Mouse (Mus musculus): ENCODE results near the gene Qrich2.

The Qrich2 gene

DNA sequence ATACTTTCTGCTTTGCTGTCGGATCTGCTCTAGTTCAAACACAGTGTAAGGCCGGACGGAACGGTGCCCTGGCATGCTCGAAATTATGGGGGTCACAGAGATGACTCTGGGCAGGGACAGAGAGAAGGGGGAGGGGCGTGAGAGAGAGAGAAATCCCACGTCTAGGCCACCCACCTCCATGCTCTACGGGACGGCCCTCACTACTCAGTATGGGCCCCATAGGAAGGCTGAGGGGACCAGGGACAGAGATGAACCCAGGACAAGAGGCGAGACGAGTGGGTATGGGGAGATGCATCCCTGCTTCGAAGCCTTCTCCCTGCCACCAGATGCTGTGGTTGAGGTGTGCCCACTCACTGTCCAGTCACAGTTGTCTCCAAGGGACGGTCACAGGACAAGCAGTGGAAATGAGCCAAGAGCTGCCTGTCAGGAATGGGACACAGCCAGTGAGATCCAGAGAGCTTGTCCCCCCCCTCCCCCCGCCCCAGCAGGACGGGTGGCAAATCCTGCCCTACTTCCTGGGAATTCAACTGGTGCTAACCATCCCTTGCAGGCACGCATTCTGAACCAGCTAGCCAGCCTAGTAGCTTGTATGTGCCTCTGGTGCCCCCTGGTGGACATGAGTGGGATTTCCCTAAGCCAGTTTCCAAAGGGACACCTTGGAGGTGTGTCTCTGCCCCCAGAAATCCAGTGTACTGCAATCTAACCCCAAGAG, 20.3 kb downstream of the Qrich2 start:
- peak; percentile 88 for DNase-seq (ENCODE audit: low read depth, low spot score)

GRCm38 (mm10) chr11:116443935-116444334, 22.1 kb downstream of the Qrich2 start:
- no peak for DNase-seq (ENCODE audit: low read depth, low spot score)

GRCm38 (mm10) chr11:116443311-116443710, 22.7 kb downstream of the Qrich2 start:
- DNase-seq (ENCODE audit: low read depth, low spot score), result no peak

DNA sequence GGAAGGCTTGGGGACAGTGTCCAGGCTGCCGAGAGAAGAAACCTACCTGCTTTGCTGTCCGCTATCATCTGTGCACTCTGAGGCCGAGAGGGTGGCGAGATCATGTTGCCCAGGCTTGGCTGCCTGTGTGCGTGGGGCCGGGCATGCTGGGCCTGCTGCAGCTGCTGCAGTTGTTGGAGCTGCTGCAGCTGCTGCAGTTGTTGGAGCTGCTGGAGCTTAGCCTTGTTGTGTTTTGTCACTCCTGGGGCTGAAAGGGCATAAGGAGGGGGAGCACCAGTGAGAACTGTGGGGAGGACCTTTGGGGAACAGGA, 23.2 kb downstream of the Qrich2 start:
- DNase-seq (ENCODE audit: low read depth, low spot score), result no peak

DNA sequence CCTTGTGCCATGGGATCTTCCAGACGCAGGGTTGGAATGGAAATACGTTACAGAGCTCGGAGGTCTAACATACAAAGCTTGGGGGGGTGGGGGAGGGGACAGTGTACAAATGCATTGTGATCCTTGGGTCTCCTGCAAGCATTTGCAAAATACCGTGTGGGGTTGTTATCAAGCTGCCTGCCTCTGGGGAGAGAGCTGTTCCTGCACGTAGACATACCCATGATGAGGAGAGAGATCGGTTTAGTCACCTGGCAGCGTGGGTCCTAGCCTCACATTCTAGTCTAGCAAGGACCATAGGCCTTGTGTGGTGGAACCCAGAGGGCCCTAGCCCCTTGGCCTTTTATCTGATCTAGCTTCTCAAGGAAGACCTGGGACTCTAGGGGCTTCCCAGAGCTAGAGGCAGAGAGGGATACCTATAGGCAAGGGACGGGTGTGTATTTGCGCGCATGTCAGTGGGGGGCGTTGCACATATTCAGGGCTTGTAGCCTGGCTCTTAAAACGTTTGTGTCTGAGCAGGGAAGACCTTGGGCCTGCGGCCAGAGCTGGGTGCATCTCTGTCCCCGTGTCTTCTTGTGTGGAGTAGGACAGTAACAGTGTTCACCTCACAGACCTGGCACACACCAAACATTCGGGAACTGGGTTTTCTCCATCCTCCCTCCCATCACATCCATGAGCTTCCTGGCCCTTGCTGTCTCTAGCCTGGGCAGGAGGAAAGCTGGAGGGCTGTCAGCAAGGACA, 23.7 kb downstream of the Qrich2 start:
- no peak for DNase-seq (ENCODE audit: low read depth, low spot score)

DNA sequence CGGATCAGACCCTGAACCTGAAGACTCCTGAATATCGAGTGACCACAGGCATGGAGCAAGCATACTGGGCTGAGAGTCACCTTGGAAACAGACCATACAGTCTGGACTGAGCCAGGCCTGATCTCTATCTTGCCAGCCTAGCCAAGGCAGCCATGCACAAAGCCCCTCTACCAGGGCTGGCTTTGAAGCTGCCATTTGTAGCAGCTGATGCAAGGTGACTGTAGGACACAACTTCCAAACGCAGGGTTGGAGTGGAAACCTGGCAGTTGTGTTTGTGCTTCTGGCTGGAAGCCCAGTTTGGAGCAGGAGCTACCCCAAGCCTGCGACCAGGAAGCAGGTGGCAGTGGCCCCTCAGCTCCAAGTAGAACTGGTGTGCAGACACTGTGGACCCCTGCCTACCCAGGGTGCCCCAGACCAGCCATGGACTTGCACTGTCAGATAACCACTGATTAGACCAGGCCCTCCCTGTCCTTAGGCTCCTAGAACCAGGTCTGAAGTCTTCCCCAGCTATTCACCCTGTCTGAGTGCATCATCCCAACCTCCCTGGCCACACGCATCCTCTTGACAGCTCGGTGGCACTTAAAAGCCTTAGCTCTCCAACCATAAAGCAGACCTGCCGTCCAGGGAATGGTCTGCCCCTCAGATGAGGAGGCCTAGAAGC, 25.5 kb downstream of the Qrich2 start:
- DNase-seq (ENCODE audit: low read depth, low spot score), result no peak

- no peak for DNase-seq (ENCODE audit: low read depth, low spot score)
Observed at GRCm38 (mm10) chr11:116439269-116440240, 26.5 kb downstream of the Qrich2 start.

- no peak for DNase-seq (ENCODE audit: low read depth, low spot score)
Observed at GRCm38 (mm10) chr11:116437541-116437940, 28.5 kb downstream of the Qrich2 start.

GRCm38 (mm10) chr11:116436725-116437331, 29.2 kb downstream of the Qrich2 start:
- DNase-seq (ENCODE audit: low read depth, low spot score), result no peak

DNA sequence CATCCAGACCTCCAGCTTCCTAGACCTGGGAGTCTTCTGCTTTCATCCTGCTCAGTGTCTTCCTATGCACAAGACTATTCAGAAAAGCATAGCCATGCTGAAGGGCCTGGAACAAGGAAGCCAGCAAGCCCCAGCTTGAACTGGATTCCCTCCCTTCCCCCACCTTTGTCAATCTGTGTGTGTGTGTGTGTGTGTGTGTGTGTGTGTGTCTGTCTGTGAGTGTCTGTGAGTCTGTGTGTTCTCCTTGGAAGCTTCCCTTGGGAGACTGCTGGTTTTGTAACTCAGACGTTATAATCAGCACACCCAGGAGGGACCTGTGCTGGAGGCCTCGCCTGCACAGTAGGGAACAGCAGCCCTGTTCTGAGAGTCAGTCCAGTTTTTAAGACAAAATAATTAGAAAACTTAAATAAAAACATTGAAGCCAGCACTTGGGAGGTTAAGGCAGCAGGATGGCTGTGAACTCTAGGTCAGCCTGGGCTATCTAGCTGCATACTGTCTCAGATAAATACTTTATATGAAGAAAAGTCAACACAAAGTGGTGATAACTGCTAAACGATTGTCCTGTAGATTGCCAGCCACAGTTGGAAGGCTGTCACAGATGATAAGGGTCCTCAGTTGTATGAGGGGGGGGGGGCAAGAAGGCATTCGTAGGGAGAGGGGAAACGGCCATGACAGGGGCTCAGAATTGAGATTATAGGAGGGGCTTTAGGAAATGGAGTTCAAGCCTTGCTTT, 29.9 kb downstream of the Qrich2 start:
- DNase-seq (ENCODE audit: low read depth, low spot score), result no peak

DNA sequence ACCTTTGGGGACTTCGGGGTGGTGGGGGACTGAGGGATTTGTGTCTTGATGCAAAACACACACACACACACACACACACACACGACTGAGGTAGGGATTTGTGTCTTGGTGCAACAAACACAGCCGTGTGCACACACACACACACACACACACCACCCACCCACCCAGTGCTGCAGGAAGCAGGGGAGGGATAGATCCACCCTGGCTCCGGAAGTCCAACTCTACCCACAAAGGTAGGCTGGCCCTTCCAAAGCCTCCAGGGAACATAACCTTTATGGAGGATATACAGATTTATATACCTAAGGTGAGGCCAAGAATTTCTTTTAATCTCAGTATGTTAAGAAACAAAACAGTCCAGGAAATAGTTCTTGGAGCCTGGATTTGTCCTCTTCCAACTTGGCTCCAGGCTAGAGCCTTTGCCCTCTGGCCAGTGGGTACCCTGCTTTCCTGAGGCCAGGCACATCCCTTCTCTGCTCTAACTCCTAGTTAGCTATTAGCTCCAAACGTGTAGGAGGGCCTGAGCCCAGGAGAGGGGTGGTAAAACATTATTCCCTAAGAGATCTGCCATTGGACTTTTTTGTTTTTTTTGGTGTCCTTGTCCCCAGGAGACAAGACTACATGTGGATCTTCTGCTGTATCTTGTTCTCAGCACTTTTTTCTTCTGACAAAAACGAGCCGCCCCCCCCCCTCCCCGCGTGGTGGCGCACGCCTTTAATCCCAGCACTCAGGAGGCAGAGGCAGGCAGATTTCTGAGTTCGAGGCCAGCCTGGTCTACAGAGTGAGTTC, 30.9 kb downstream of the Qrich2 start:
- no peak for DNase-seq (ENCODE audit: low read depth, low spot score)

DNA sequence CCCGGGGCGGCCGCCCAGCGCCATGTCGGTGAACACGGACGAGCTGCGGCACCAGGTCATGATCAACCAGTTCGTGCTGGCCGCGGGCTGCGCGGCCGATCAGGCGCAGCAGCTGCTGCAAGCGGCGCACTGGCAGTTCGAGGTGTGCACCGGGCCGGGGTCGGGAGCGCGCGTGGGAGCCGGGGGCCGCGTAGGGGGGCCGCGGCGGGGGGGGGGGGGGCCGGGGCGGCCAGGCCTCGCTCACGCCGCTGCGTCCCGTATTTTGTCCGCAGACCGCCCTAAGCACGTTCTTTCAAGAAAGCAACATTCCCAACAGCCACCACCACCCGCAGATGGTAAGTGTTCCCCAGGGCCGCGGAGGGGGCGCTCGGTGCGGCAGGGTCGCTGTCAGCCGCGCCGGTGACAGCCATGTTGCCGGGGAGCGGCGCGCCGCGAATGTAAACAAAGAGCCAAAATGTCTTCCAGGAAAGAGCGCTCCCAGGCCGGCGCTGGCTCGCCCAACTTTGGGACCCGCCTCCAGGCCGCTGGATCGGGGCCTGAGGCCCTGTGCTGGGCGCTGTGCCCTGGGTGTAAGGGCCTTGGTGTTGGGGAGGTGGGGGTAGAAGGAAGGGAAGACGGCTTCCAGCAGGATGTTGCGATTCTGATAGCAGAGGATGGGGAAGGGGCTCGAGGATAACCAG, 31.6 kb downstream of the Qrich2 start:
- DNase-seq (ENCODE audit: low read depth, low spot score), result no peak

GRCm38 (mm10) chr11:116433356-116434286, 32.4 kb downstream of the Qrich2 start, which contains the start of gene Ubald2:
Gene Ubald2 (plus strand): TSS chr11:116434094.
- DNase-seq (ENCODE audit: low read depth, low spot score), result peak; percentile 100

GRCm38 (mm10) chr11:116432593-116433355, 33.3 kb downstream of the Qrich2 start:
- no peak for DNase-seq (ENCODE audit: low read depth, low spot score)

- no peak for DNase-seq (ENCODE audit: low read depth, low spot score)
Observed at GRCm38 (mm10) chr11:116432127-116432526, 33.9 kb downstream of the Qrich2 start.

DNA sequence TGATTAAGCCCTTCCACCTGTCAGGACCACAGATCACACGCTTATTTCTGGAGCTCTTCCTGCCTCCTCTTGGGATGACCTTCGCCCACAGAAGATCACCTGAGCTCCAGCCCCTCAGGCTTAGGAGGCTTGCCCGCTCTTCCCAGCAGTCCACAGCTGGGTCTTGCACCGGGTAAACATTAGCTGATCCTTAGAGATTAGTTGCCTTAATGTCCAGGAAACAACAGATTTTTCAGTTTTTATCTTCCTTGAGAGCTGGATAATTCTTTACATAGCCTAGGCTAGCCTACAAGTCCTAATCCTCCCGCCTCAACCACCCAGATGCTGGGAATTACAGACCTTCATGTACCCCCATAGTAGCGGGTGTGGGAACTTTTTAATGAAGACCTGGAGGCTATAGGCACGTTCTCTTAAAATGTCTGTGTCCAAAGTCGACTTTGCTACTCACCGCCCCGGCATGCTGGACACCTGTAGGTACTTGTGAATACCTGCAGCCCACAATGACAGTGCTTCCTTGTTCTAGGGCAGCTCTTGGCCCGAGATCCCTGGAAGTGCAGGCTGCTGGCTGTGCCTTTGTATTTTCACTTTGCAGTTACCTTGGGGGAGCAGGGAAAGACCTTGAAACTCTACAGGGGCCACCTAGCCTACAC, 34.5 kb downstream of the Qrich2 start:
- DNase-seq (ENCODE audit: low read depth, low spot score), result no peak
